Mouse (Mus musculus) small intestine, adult 2 months (tissue): ENCODE results near the gene Hist1h3b. TPM values are rescaled to one million over a fixed set of nuclear protein-coding genes. Genes with fewer than 3 reads are reported as not detected.
"Not testable (repeated sequence)": the region's sequence is repeated elsewhere in the genome, so short reads cannot be mapped to it uniquely, and the experiment has no call there.

Experiments used
- H3K27ac ChIP-seq: fragments of 200-500 bp; 2 replicates; pipeline ENCODE4 v1.5.1; 2012; ENCODE audit warnings: low read depth, low read length, control low read depth, inconsistent platforms; ENCODE audit not compliant: insufficient read depth
- H3K27me3 ChIP-seq: fragments of 200-500 bp; 2 replicates; pipeline ENCODE4 v1.6.1; 2012; ENCODE audit warnings: mild to moderate bottlenecking, moderate library complexity, low read length, inconsistent platforms; ENCODE audit not compliant: control insufficient read depth, insufficient read depth
- H3K36me3 ChIP-seq: fragments of 200-500 bp; 2 replicates; pipeline ENCODE4 v1.6.1; 2012; ENCODE audit warnings: mild to moderate bottlenecking, low read length, control low read depth, inconsistent platforms; ENCODE audit not compliant: control insufficient read depth, insufficient read depth
- H3K4me1 ChIP-seq: fragments of 200-500 bp; 2 replicates; pipeline ENCODE4 v1.6.1; 2012; ENCODE audit warnings: low read length, inconsistent platforms, mixed read lengths; ENCODE audit not compliant: control insufficient read depth, insufficient read depth, insufficient read length
- H3K4me3 ChIP-seq: fragments of 200-500 bp; 2 replicates; pipeline ENCODE4 v1.5.1; 2012; ENCODE audit warnings: low read depth, mild to moderate bottlenecking, control low read depth, inconsistent platforms, low read length, moderate library complexity
- CTCF ChIP-seq: fragments of 200-500 bp; IDR thresholded peaks from 2 replicates; pipeline ENCODE4 v1.5.1; 2012; ENCODE audit warnings: low read depth, mild to moderate bottlenecking, control low read depth, inconsistent platforms, low read length, moderate library complexity, mixed read lengths; ENCODE audit not compliant: insufficient replicate concordance, insufficient read length; ENCODE audit errors: extremely low read depth
- POLR2A ChIP-seq: fragments of 200-500 bp; IDR thresholded peaks from 2 replicates; pipeline ENCODE4 v1.6.1; 2012; ENCODE audit warnings: low read depth, mild to moderate bottlenecking, control low read depth, inconsistent platforms, low read length, moderate library complexity
- WGBS: fragments of 180-500 bp; shearing (Covaris S2); methylation state at CpG from one replicate; pipeline ENCODE4 v1.1.7; 2018; 5-methylcytosine and 5-hydroxymethylcytosine counted together
- polyA plus RNA-seq: library from polyadenylated mRNA; depleted of rRNA; stranded (reverse); fragments of >200 nt; gene quantifications from 2 replicates; pipeline ENCODE4 v1.2.3, GENCODE M21; 2012

Gene Hist1h3b
- polyA plus RNA-seq, 1 experiment: 49.8 TPM

GRCm38 (mm10) chr13:23743963-23744362, 8.1 kb upstream of the Hist1h3b start:
- Histone ChIP-seq H3K4me3 (no peak overlapping the region), H3K27me3 (no peaks in the 10 kb centered on the region), H3K4me1 (no peaks in the 10 kb centered on the region), H3K27ac (no peak overlapping the region), H3K36me3 (no peaks in the 10 kb centered on the region)
- 50% methylated on average over 4 of the region's 4 CpGs for WGBS
- TF ChIP-seq POLR2A (no peak), CTCF (no peak)

DNA sequence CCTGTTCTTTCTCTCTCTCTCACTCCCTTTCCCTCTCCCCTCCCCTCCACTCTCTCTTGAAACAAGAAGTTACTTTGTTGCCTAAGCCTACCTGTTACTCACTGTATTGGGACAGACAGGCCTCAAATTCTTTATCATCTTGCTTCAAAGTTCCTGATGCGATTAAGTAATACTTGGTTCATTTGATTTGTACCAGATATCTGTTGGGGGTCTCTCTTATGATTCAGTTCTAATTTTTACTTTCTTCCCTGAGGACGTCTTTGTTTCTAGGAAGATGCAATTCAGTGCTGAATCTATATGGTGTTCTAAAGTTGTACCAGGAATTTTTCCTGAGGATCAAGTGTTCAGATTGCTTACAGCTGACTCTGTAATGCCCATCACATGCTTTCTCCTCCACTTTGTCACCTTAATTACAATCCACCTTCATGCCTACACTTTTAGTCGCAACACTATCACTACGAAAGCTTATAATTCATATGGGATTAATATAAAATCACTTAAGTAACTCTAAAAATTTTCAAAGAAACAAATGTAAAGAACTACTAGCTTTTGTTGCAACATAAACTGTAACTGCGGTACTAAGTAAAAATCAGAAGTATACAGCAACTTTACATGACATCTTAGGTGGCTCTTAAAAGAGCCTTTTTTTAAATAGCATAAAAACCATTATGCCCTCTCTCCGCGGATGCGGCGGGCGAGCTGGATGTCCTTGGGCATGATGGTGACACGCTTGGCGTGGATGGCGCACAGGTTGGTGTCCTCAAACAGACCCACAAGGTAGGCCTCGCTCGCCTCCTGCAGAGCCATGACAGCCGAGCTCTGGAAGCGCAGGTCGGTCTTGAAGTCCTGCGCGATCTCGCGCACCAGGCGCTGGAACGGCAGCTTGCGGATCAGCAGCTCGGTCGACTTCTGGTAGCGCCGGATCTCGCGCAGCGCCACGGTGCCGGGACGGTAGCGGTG, 7.4 kb upstream of the Hist1h3b start:
- no peaks in the 10 kb centered on the region for H3K4me1 ChIP-seq
- no peaks in the 10 kb centered on the region for H3K36me3 ChIP-seq
- 3% methylated on average over 32 of the region's 36 CpGs for WGBS
- TF ChIP-seq CTCF: no peak
- no peak for TF ChIP-seq POLR2A
- H3K27ac ChIP-seq: no peak overlapping the region
- H3K27me3 ChIP-seq: no peaks in the 10 kb centered on the region
- peak overlapping the region; percentile 64 for H3K4me3 ChIP-seq

- no peaks in the 10 kb centered on the region for H3K36me3 ChIP-seq
- H3K4me1 ChIP-seq: no peaks in the 10 kb centered on the region
- WGBS: under 1% methylated on average over 28 of the region's 28 CpGs
- peak within 1 kb of the TSS; percentile 64 for H3K4me3 ChIP-seq
- TF ChIP-seq CTCF (no peak), POLR2A (0 out of 2 replicates have a peak, but pooled peaks have one; percentile 20)
- no peaks in the 10 kb centered on the region for H3K27me3 ChIP-seq
- H3K27ac ChIP-seq: peak within 1 kb of the TSS; percentile 97
These were observed 6.5 kb upstream of the Hist1h3b start, which contains the start of gene Hist1h3c for GRCm38 (mm10) chr13:23745381-23746161. Gene Hist1h3c, minus strand, starts transcription at chr13:23745602.

DNA sequence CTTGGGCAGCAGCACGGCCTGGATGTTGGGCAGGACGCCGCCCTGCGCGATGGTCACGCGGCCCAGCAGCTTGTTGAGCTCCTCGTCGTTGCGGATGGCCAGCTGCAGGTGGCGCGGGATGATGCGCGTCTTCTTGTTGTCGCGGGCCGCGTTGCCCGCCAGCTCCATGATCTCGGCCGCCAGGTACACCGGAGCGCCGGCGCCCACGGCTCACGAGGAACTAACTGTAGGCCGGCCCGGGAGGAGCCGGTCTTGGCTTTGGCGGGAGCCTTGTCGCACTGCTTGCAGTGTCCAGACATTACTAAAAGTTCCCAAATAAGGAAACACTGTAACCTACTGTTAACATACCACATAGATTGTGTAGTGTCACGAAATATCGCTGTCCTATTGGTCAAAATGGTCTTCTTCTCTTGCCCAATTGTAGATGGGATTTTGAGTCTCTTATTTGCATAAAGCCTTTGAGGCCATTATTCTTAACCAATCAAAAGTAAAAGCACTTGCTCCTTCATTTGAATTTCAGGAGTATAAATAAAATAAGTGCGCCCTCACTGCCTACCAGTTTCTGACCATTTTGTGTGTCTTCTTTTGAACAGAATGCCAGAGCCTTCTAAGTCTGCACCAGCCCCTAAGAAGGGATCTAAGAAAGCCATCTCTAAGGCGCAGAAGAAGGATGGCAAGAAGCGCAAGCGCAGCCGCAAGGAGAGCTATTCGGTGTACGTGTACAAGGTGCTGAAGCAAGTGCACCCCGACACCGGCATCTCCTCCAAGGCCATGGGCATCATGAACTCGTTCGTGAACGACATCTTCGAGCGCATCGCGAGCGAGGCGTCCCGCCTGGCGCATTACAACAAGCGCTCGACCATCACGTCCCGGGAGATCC, 5.6 kb upstream of the Hist1h3b start, which contains the start of gene Hist1h2bb:
Hist1h2bb (plus strand) TSS at position 534 of the 880 bp plus-strand sequence.
- WGBS: under 1% methylated on average over 47 of the region's 58 CpGs
- H3K27me3 ChIP-seq, H3K36me3 ChIP-seq, H3K4me1 ChIP-seq: not testable (repeated sequence)
- Histone ChIP-seq H3K27ac (peak within 1 kb of the TSS; percentile 97), H3K4me3 (peak within 1 kb of the TSS; percentile 63)
- TF ChIP-seq CTCF (peak; percentile 12; the same call in 1 of the 2 replicates), POLR2A (peak; percentile 56; the same call in 1 of the 2 replicates)

GRCm38 (mm10) chr13:23747081-23747891, 4.8 kb upstream of the Hist1h3b start:
- peak overlapping the region; percentile 45 for H3K4me3 ChIP-seq
- H3K27me3 ChIP-seq: no peaks in the 10 kb centered on the region
- TF ChIP-seq CTCF (no peak), POLR2A (no peak; the same call in 1 of the 2 replicates)
- H3K4me1 ChIP-seq: no peaks in the 10 kb centered on the region
- 7% methylated on average over 13 of the region's 13 CpGs for WGBS
- H3K36me3 ChIP-seq: no peaks in the 10 kb centered on the region
- peak overlapping the region; percentile 76 for H3K27ac ChIP-seq

- H3K4me1 ChIP-seq: peaks cover 3% of the 10 kb centered on the region; the same call in 1 of the 2 replicates
- no peak for TF ChIP-seq CTCF
- TF ChIP-seq POLR2A: no peak
- no peak overlapping the region for H3K4me3 ChIP-seq
- no peaks in the 10 kb centered on the region for H3K27me3 ChIP-seq
- 11% methylated on average over 4 of the region's 4 CpGs for WGBS
- H3K36me3 ChIP-seq: no peaks in the 10 kb centered on the region
- no peak overlapping the region for H3K27ac ChIP-seq
These were observed 4.2 kb upstream of the Hist1h3b start for GRCm38 (mm10) chr13:23747892-23748288.
